Mouse (Mus musculus) spleen, postnatal 4 days (tissue): ENCODE data around the gene Eef1g.

Experiments
- DNase-seq, 2 experiments: peaks; one replicate each; pipeline ENCODE4 v3.0.0; 2022; ENCODE audit warnings: low spot score in 2 of 2

The Eef1g gene

GRCm38 (mm10) chr19:8966590-8967372 lies at the start of gene Eef1g:
Gene Eef1g, plus strand, starts transcription at chr19:8967041.
- DNase-seq: peak; percentile 98

- no peak for DNase-seq
Observed at GRCm38 (mm10) chr19:8919000-8919399, 47.8 kb upstream of the Eef1g start.

- no peak for DNase-seq
Observed at GRCm38 (mm10) chr19:8919684-8920072, 47.2 kb upstream of the Eef1g start.

GRCm38 (mm10) chr19:8920073-8920736 lies 46.6 kb upstream of the Eef1g start, which contains the start of gene B3gat3:
Gene B3gat3, plus strand, starts transcription at chr19:8920374.
- DNase-seq: peak; percentile 89 to 92

GRCm38 (mm10) chr19:8920836-8921291 lies 46.0 kb upstream of the Eef1g start:
- peak in 1 of 2 experiments; percentile 31 for DNase-seq

GRCm38 (mm10) chr19:8921741-8922140 lies 45.1 kb upstream of the Eef1g start:
- no peak for DNase-seq

- DNase-seq: peak in 1 of 2 experiments; percentile 60
Observed at GRCm38 (mm10) chr19:8926766-8927165, 40.1 kb upstream of the Eef1g start.

- DNase-seq: peak in 1 of 2 experiments; percentile 60
Observed at GRCm38 (mm10) chr19:8927891-8928525, 38.8 kb upstream of the Eef1g start.

GRCm38 (mm10) chr19:8928689-8929223 lies 38.1 kb upstream of the Eef1g start:
- peak in 1 of 2 experiments; percentile 69 for DNase-seq

- peak; percentile 88 to 93 for DNase-seq
Observed at GRCm38 (mm10) chr19:8929224-8930088, 37.4 kb upstream of the Eef1g start, which contains the start of the genes Rom1 and Eml3. Gene Rom1, minus strand, starts transcription at chr19:8929356. Gene Eml3, plus strand, starts transcription at chr19:8929552.

GRCm38 (mm10) chr19:8930117-8930516 lies 36.7 kb upstream of the Eef1g start:
- DNase-seq: peak in 1 of 2 experiments; percentile 67

- peak in 1 of 2 experiments; percentile 62 for DNase-seq
Observed at GRCm38 (mm10) chr19:8930771-8931170, 36.1 kb upstream of the Eef1g start.

GRCm38 (mm10) chr19:8936736-8937135 lies 30.1 kb upstream of the Eef1g start:
- DNase-seq: no peak

GRCm38 (mm10) chr19:8940526-8941133 lies 26.2 kb upstream of the Eef1g start:
- no peak for DNase-seq

GRCm38 (mm10) chr19:8941136-8941514 lies 25.7 kb upstream of the Eef1g start:
- no peak for DNase-seq

- DNase-seq: peak; percentile 96 to 97
Observed at GRCm38 (mm10) chr19:8941515-8942217, 25.2 kb upstream of the Eef1g start, which contains the start of gene Mta2. Gene Mta2, plus strand, starts transcription at chr19:8941875.

GRCm38 (mm10) chr19:8942276-8942964 lies 24.4 kb upstream of the Eef1g start:
- DNase-seq: no peak

- DNase-seq: no peak
Observed at GRCm38 (mm10) chr19:8943047-8943446, 23.8 kb upstream of the Eef1g start.

GRCm38 (mm10) chr19:8944062-8944461 lies 22.8 kb upstream of the Eef1g start:
- DNase-seq: no peak
